Mouse (Mus musculus): Measurements from ENCODE around the gene Aup1.

DNA sequence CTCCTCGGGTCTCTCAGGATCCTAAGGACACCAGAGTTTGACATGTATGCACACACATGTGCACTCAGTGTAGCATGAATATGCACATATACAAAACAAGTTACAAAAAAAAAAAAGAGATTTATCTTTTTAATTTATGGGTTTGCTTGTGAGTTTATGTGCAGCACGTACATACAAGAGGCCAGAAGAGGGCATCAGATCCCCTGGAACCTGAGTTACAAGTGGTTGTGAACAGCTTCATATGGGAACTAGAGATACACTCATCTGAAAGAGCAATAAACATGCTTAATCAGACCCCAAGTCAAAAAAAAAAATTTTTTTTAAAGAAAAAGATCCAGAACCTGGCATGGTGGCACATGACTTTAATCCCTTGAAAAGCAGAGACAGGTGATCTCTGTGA is 20.7 kb downstream of the Aup1 start:
- TF ChIP-seq TAL1 (IDR thresholded peaks at IDR 0.05; ENCODE audit: low read length): no peak
- no peak for TF ChIP-seq GATA1 (IDR thresholded peaks at IDR 0.05; ENCODE audit: low read length)

All from erythroblast, embryonic 14.5 days (primary cell).